Mouse (Mus musculus) midbrain, embryonic 13.5 days (tissue): ENCODE results near the gene Zfp62. TPM values are rescaled to one million over a fixed set of nuclear protein-coding genes. Genes with fewer than 3 reads are reported as not detected.
A peak's percentile ranks its signal among the peaks of the same experiment; 100 is the strongest.
"Not testable (repeated sequence)": the region's sequence is repeated elsewhere in the genome, so short reads cannot be mapped to it uniquely, and the experiment has no call there.

Experiments
- ATAC-seq: fragments of 200-750 bp; cut with Nextera tagmentation; 2 replicates; pipeline ENCODE4 v1.8.0; 2017; ENCODE audit warnings: mild to moderate bottlenecking, moderate TSS enrichment, moderate library complexity
- H3K27ac ChIP-seq: fragments of 300-500 bp; sonication (generic); 2 replicates; pipeline ENCODE4 v1.5.1; 2015; ENCODE audit warnings: inconsistent platforms, mild to moderate bottlenecking, moderate library complexity
- H3K27me3 ChIP-seq: fragments of 300-500 bp; sonication (generic); 2 replicates; pipeline ENCODE4 v1.6.1; 2015; ENCODE audit warnings: mild to moderate bottlenecking, inconsistent platforms
- H3K36me3 ChIP-seq: fragments of 300-500 bp; sonication (generic); 2 replicates; pipeline ENCODE4 v1.6.1; 2015; ENCODE audit warnings: mild to moderate bottlenecking, inconsistent platforms
- H3K4me1 ChIP-seq: fragments of 300-500 bp; sonication (generic); replicated peaks from 2 replicates; pipeline ENCODE4 v1.6.1; 2015; ENCODE audit warnings: inconsistent platforms
- H3K4me2 ChIP-seq: fragments of 300-500 bp; sonication (generic); replicated peaks from 2 replicates; pipeline ENCODE4 v1.6.1; 2015; ENCODE audit warnings: moderate library complexity, mild to moderate bottlenecking, inconsistent platforms
- H3K4me3 ChIP-seq: fragments of 300-500 bp; sonication (generic); replicated peaks from 2 replicates; pipeline ENCODE4 v1.5.1; 2015; ENCODE audit warnings: mild to moderate bottlenecking, inconsistent platforms
- H3K9ac ChIP-seq: fragments of 300-500 bp; sonication (generic); replicated peaks from 2 replicates; pipeline ENCODE4 v1.6.1; 2015; ENCODE audit warnings: mild to moderate bottlenecking, inconsistent platforms
- H3K9me3 ChIP-seq: fragments of 300-500 bp; sonication (generic); 2 replicates; pipeline ENCODE4 v1.6.1; 2016; ENCODE audit warnings: mild to moderate bottlenecking, inconsistent platforms
- WGBS: fragments of 180-500 bp; shearing (Covaris S2); methylation state at CpG from one replicate; pipeline ENCODE4 v1.1.7; 2015; 5-methylcytosine and 5-hydroxymethylcytosine counted together
- polyA plus RNA-seq: library from polyadenylated mRNA; unstranded; fragments of >200 nt; fragmentation: Nextera tagmentation; extraction: Ambion mirVana; gene quantifications from 2 replicates; pipeline ENCODE4 v1.2.1, GENCODE M21; 2015

The Zfp62 gene
- polyA plus RNA-seq, 1 experiment from 2014 or later: 58.5 TPM

DNA sequence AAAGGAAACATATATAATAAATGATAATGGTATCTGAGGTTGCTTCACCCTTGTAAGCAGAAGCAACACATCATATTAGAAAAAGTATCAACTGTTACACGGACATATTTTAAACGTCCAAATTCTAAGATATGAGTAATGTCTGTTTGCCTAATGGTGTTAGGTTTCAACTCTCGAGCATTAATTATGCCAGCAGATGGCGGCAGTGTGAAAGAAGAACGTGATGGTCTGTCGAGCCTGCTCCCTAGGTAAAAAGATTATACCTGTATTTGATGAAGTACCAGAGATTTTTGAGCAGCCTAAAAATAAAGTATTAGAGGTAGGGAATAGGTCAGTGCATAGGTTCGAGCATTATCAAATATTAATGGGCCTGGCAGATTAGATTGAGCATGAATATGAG, 13.4 kb upstream of the Zfp62 start:
- Histone ChIP-seq H3K4me1 (no peaks in the 10 kb centered on the region), H3K9me3 (no peaks in the 10 kb centered on the region), H3K27me3 (no peaks in the 10 kb centered on the region), H3K4me3 (no peak overlapping the region), H3K4me2 (no peak overlapping the region), H3K9ac (no peak overlapping the region), H3K36me3 (no peaks in the 10 kb centered on the region), H3K27ac (no peak overlapping the region)
- WGBS: 8% methylated on average over 7 of the region's 7 CpGs
- 0 out of 2 replicates have a peak, but pooled peaks have one; percentile 14 for ATAC-seq

DNA sequence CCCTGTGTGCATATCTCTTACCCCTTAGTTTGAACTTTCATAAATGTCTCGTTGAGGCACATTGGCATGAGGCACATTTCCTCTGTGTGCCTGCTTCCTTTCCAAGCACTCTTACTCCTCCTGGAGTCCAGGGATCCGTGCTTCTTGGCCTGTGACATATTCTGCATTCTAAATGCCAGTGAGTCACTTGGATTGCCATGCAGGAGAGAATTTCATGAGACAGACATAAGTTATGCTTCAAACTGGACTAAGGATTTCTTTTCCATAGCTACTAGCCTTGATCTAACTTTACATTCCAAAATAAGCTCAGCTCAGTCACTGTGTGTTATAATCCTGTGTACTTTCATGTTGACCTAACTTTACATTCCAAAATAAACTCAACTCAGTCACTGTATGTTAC, 12.0 kb upstream of the Zfp62 start:
- no peak for ATAC-seq
- WGBS: 65% methylated on average over 2 of the region's 2 CpGs

DNA sequence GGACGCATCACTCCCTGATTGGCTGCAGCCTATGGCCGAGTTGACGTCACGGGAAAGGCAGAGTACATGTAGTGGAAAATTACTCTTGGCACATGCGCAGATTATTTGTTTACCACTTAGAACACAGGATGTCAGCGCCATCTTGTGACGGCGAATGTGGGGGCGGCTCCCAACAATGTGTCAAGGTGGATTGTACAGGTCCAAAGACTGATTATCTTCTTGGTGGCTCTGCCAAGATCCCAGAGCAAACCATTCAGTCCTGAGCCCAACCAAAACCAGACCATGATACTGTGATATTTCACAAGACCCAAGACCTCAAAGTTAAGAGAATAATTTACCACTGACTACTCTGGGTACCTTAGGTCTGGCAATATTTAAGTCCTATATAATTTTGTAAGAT, 8.3 kb upstream of the Zfp62 start:
- H3K27ac ChIP-seq, H3K27me3 ChIP-seq, H3K4me2 ChIP-seq, H3K36me3 ChIP-seq, H3K9me3 ChIP-seq, H3K9ac ChIP-seq, H3K4me1 ChIP-seq, ATAC-seq, H3K4me3 ChIP-seq: not testable (repeated sequence)
- 97% methylated on average over 9 of the region's 9 CpGs for WGBS

More for the DNA sequence above, 12.0 kb upstream of the Zfp62 start:
- Histone ChIP-seq H3K9ac (no peak overlapping the region), H3K36me3 (no peaks in the 10 kb centered on the region), H3K9me3 (no peaks in the 10 kb centered on the region), H3K27ac (no peak overlapping the region), H3K4me1 (no peaks in the 10 kb centered on the region), H3K4me2 (no peak overlapping the region), H3K4me3 (no peak overlapping the region), H3K27me3 (no peaks in the 10 kb centered on the region)

DNA sequence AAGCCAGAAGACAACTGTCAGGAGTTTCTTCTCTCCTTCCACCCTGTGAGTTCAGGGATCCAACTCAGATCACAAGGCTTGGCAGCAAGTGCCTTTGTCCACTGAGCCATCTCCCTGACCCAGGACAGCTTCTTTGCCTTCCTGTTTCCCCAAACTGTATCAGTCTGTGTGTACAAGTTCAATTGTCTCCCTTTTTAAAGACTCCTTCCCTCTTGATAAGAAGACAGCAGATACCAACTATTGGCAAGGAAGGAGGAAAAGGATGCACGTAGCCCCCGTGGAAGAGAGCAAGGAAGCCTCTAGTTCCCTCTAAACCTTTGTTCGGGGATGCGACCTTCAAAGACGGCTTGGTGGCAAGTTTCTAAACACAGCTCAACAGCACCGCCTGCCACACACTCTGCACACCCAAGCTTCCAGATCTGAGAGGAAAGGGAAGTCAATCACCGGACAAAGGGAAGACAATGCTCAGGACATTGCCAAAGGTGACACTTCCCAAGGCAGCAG, 7.2 kb upstream of the Zfp62 start:
- H3K36me3 ChIP-seq: no peaks in the 10 kb centered on the region
- H3K27ac ChIP-seq: no peak overlapping the region
- H3K9me3 ChIP-seq: no peaks in the 10 kb centered on the region
- no peak for ATAC-seq
- H3K27me3 ChIP-seq: no peaks in the 10 kb centered on the region
- H3K4me3 ChIP-seq: no peak overlapping the region
- no peaks in the 10 kb centered on the region for H3K4me1 ChIP-seq
- H3K9ac ChIP-seq: no peak overlapping the region
- H3K4me2 ChIP-seq: no peak overlapping the region
- WGBS: 87% methylated on average over 7 of the region's 7 CpGs

DNA sequence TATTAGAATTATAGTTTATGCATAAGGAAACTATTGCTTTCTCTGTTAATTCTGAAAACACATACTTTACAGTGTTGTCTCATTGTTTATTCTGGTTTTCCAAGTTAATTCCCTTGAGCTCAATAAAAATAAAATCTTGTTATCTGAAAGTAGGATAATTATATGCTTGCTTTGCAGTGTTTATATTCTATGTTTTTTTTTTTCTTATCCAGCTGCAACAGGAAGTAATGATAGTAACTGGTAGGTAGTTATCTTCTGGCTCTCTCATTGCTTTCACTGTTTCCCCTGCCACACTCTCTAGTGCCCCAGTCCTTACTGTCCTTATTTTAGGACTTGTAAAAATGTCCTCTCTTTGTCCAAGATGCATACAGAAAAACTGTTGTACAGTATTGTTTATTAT, 2.4 kb upstream of the Zfp62 start:
- H3K27ac ChIP-seq: no peak overlapping the region
- H3K4me1 ChIP-seq: peaks cover 22% of the 10 kb centered on the region
- H3K36me3 ChIP-seq: no peaks in the 10 kb centered on the region
- no peaks in the 10 kb centered on the region for H3K27me3 ChIP-seq
- ATAC-seq: no peak
- H3K9me3 ChIP-seq: no peaks in the 10 kb centered on the region
- H3K4me2 ChIP-seq: no peak overlapping the region
- no peak overlapping the region for H3K4me3 ChIP-seq
- no peak overlapping the region for H3K9ac ChIP-seq

DNA sequence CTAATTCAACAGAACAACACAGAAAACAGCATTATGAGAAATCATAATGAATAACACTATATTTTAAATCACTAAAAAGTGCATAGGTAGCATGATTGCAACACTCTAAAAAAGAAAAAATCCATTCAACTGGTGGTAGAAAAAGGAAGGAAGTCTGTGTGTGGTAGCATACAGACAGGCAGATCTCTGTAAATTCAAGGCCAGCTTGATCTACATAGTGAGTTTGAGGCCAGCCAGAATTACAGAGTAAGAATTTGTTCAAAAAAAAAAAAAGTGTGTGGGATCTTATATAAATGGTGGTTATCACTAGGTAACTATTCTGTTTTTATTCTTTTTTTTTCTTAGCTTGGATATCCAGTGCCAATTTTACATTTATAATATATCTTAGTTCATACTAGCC, 1.9 kb upstream of the Zfp62 start:
- Histone ChIP-seq H3K36me3 (no peaks in the 10 kb centered on the region), H3K4me2 (no peak overlapping the region), H3K9ac (no peak overlapping the region), H3K9me3 (no peaks in the 10 kb centered on the region), H3K4me3 (no peak overlapping the region), H3K4me1 (peaks cover 22% of the 10 kb centered on the region), H3K27ac (no peak overlapping the region), H3K27me3 (no peaks in the 10 kb centered on the region)
- no peak for ATAC-seq

DNA sequence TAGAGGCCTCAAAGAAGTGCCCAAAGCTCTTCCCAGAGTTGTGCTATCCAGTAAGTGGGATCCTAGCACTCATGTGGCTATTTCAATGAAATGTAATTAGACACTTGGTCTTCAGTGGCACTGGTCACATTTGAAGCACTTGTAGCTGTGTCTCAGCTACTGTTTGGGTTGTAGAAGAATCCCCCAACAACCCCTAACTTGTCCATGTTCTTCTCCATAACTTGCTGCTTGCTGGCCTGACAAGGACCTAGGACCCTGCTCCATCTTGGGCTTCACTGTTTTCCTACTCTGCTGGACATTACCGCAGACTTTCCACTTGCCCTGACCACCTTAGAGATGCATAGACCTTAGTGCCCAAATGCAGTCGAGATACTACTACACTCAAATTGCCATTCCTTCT, 1.0 kb upstream of the Zfp62 start:
- WGBS: 72% methylated on average over 2 of the region's 2 CpGs
- H3K27me3 ChIP-seq: no peaks in the 10 kb centered on the region
- peaks cover 5% of the 10 kb centered on the region for H3K36me3 ChIP-seq
- no peak overlapping the region for H3K27ac ChIP-seq
- H3K4me1 ChIP-seq: peaks cover 26% of the 10 kb centered on the region
- H3K9me3 ChIP-seq: no peaks in the 10 kb centered on the region
- no peak for ATAC-seq
- H3K4me3 ChIP-seq: peak overlapping the region; percentile 95
- peak overlapping the region; percentile 73 for H3K4me2 ChIP-seq
- H3K9ac ChIP-seq: peak overlapping the region; percentile 98

DNA sequence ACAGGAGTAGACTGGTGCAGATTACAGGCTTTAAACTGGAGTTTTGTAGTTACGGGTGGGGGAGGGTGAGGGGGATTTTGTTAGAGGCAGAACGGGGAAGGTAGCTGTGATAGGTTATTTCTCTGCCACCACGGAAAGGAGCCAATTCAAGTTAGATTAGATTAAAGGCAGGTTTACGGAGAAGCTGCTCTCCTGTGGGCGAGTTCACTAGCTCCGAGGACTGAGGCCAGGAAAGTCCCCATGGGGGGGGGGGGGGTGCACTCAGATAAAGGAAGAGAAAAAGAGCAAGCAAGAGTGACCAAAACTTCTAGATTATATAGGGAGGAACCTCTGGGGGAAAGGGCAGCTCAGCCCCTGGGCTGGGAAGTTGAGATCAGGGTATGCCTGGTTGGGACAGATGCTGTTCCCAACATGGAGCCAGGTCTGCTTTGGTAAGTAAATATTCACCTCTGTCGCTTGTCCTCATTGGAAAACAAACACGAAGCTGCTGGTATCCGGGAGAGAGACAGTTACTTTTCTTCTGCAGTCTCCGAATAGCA, 500 bp upstream of the Zfp62 start:
- Histone ChIP-seq H3K4me3 (peak overlapping the region; percentile 95), H3K36me3 (peaks cover 8% of the 10 kb centered on the region), H3K9me3 (no peaks in the 10 kb centered on the region), H3K27ac (peak overlapping the region; percentile 99), H3K4me2 (peak overlapping the region; percentile 73), H3K4me1 (peaks cover 26% of the 10 kb centered on the region), H3K27me3 (no peaks in the 10 kb centered on the region), H3K9ac (peak overlapping the region; percentile 98)
- peak; percentile 53 for ATAC-seq
- WGBS: 1% methylated on average over 10 of the region's 10 CpGs

DNA sequence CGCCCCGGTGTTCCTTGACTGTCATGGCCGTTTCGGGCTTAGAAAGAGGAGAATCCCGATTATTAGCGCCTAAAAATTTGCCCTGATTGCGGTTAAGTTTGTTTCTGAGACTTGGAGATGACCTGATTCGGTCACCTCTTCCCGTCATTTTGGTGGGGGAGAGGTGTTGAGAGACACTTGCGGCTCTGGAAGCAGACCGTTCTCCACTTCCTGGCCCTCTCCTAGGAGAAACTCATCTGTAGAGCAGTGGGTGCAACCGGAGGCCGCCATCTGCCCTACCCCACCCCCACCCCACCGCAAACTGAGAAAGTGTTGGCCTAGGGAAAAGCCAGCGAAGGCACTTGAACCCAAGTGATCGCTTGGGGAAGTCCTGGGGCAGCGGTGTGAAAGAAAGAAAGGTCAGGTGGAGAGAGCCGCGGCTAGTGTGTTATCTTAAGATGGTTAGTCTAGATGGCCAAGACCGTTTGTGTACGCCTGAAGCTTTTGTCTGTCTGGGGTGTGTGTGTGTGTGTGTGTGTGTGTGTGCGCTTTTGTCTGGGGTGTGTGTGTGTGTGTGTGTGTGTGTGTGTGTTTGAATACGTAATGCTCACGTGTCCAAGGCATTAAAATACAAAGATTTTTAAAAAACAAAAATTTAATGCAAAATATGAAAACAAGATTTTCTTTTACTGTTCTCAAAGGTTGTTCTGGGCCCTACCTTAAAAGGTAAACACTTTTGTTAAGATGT, 842 bp downstream of the Zfp62 start:
- under 1% methylated on average over 24 of the region's 24 CpGs for WGBS
- H3K9me3 ChIP-seq: no peaks in the 10 kb centered on the region
- peaks cover 8% of the 10 kb centered on the region for H3K36me3 ChIP-seq
- H3K27ac ChIP-seq: peak overlapping the region; percentile 99
- peak; percentile 80 for ATAC-seq
- H3K27me3 ChIP-seq: no peaks in the 10 kb centered on the region
- peaks cover 29% of the 10 kb centered on the region for H3K4me1 ChIP-seq
- H3K4me3 ChIP-seq: peak overlapping the region; percentile 95
- peak overlapping the region; percentile 73 for H3K4me2 ChIP-seq
- peak overlapping the region; percentile 98 for H3K9ac ChIP-seq

DNA sequence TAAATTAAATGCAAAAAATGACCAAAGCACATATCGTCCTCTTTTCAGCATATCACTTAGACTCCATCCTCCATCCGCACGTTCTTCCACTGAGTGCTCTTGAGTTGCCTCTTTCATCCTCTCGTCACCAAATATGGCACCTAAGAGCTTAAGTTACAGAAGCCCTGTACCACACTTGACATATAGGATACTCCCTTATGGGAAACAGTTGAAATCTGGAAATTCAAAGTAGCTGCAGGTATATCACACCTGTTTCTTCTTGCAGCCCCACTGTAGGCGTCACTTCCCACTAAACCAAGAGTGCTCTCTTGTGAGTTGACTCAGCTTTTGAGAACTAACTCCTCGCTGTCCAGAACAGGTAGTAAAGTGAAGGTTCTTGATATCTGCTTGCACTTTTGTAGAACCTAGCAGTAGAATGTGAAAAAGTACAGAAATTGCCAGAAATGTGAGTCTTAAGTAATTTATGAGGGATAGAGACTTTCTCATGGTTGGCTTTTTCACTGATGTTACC, 2.0 kb downstream of the Zfp62 start:
- peak overlapping the region; percentile 73 for H3K4me2 ChIP-seq
- WGBS: 87% methylated on average over 6 of the region's 6 CpGs
- peaks cover 33% of the 10 kb centered on the region for H3K4me1 ChIP-seq
- no peak for ATAC-seq
- peaks cover 8% of the 10 kb centered on the region for H3K36me3 ChIP-seq
- 0 out of 2 replicates have a peak overlapping the region, but pooled peaks have one; percentile 59 for H3K9ac ChIP-seq
- H3K27me3 ChIP-seq: no peaks in the 10 kb centered on the region
- H3K9me3 ChIP-seq: no peaks in the 10 kb centered on the region
- H3K27ac ChIP-seq: no peak overlapping the region
- peak overlapping the region; percentile 95 for H3K4me3 ChIP-seq

DNA sequence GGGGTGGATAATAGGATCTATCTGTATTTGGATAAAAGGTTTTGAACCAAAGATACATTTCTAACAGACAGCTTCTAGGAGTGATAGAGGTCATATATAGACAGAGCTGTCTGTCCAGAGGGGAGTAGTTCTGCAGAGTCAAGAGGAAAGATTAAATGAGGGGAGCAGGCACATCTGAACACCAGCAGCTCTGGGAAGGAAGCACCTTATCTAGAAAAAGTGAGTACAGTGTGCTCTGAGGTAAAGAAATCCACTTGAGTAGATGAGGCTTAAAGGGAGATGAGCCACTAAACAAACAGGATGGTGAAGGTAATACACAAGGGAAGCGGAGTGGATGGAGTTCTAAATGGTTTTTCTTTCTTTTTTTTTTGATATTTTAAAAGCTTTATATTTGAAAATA, 4.4 kb downstream of the Zfp62 start:
- Histone ChIP-seq H3K9ac (no peak overlapping the region), H3K4me1 (peaks cover 27% of the 10 kb centered on the region), H3K4me3 (no peak overlapping the region), H3K36me3 (peaks cover 8% of the 10 kb centered on the region), H3K4me2 (no peak overlapping the region), H3K9me3 (no peaks in the 10 kb centered on the region), H3K27ac (no peak overlapping the region), H3K27me3 (no peaks in the 10 kb centered on the region)
- 100% methylated on average over 1 of the region's 1 CpGs for WGBS
- ATAC-seq: no peak

DNA sequence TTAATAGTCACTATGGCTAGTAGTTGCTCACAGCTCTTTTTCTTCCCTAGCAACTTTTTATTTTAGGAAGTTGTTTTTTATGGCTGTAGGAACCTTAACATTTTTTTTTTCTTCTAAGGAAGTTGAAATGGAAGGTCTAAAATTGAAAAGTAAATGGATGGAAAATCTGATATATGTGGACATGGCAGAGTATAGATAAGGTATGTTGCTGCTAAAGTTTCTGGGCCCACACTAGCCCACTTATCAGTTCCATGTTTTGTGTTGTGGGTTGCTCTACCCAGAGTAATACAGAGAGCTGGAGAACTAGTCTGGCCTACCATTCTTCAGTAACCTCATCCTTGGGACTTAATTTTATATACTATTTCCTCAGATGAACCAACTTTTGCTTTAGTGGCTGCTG, 9.5 kb downstream of the Zfp62 start:
- Histone ChIP-seq H3K9ac (no peak overlapping the region), H3K27me3 (no peaks in the 10 kb centered on the region), H3K36me3 (peaks cover 39% of the 10 kb centered on the region), H3K27ac (no peak overlapping the region), H3K4me2 (no peak overlapping the region), H3K4me1 (peaks cover 7% of the 10 kb centered on the region; the same call in 1 of the 2 replicates), H3K4me3 (no peak overlapping the region), H3K9me3 (no peaks in the 10 kb centered on the region)
- no peak for ATAC-seq
